Mouse (Mus musculus) ES-CJ7 (cell line): ENCODE data around the gene Olfr73.
"Not testable (repeated sequence)": the region's sequence is repeated elsewhere in the genome, so short reads cannot be mapped to it uniquely, and the experiment has no call there.

Experiments used
- DNase-seq: peaks from one replicate; pipeline ENCODE4 v3.0.0; 2011; ENCODE audit warnings: low read depth, low spot score

The Olfr73 gene

DNA sequence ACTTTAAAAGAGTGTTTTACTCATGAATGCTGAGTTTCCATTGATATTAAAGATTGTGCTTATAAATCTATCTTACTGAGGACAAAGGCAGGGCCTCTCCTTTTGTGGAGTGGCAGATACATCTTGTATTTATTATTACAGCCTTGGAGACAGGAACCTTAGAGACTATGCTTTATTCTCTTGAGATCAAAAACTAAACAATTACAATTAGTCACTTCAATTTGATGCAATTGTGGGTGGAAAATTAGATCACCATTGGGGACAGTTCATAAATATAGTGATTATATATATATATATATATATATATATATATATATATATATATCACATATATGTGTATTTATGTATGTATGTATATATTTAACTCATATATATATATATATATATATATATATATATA lies at the start of gene Olfr73:
Olfr73 (minus strand) TSS at position 101 of the 400 bp plus-strand sequence.
- no peak for DNase-seq

DNA sequence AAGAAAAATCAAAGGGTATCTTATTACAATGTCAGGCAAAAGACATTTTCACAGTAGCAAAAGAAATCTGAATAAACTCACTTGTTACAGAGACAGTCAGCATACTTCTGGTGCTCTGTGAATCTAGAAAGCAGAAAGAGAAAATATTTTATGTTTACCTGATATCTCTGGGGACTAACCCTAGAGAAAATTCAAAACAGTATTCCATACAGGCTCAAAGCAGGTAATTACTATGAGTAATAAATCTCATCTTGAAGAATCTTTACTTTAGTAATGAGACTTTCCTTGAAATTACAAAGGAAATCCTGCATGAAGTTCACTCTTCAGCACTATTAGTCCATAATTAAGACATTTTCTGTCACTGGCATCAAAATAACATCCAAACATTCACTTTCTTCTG lies 34.2 kb upstream of the Olfr73 start, which contains the start of gene Olfr1163:
Olfr1163 (minus strand) TSS at position 101 of the 400 bp plus-strand sequence.
- no peak for DNase-seq

DNA sequence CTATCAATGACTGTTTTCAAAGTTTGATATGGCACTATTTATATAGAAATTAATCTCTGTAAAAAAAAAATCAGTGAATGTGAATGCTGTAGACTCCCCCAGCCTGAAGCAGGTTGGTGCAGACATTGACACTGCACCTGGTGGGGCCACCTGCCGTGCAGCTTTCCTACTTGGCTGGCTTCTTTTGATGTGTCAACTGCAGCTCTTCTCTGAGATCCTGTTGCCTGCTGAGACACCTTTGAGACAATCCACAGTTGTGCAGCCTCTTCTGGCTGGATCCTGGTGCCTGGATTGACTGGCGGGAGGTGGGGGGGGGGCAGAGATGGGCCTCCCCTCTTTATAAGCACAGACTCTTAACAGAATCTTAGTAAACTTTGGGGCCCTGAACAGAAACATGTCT lies 26.1 kb upstream of the Olfr73 start:
- DNase-seq: peak; percentile 63

DNA sequence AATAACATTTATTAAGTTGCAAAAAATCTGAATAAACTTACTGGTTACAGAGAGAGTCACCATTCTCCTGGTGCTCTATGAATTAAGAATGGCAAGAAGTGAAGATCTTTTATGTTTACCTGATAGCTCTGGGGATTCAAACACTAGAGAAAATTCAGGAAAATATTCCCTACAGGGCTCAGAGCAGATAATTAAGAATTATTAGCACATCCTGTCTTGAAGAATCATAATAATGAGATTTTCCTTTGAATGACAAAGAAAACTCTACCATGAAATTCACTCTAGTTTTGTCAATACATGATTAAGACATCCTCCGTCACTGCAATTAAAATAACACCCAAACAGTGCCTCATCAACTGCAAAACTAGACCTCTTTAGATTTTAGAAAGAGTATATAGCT lies 13.5 kb upstream of the Olfr73 start, which contains the start of gene Olfr1162:
Olfr1162 (minus strand) TSS at position 101 of the 400 bp plus-strand sequence.
- no peak for DNase-seq

DNA sequence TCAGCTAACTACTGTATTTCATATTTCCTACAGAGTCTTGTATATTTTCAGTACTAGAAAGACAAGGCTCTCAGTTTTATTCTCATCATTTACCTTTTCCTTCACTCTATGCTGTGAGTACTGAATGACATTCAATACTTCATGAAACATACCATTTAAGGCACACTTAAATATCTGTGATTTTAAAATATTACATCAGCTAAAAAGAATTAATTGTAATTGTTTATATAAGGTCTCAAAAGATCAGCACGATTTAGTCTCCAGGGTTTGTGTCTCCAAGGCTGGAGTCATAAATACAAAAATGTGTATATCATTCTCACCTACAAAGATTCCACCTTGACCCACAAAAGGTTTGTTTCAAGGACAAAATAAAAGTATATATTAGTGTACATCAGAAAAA lies 15.0 kb downstream of the Olfr73 start, which contains the start of gene Olfr1161:
Olfr1161 (plus strand) TSS at position 301 of the 400 bp plus-strand sequence.
- DNase-seq: not testable (repeated sequence)

DNA sequence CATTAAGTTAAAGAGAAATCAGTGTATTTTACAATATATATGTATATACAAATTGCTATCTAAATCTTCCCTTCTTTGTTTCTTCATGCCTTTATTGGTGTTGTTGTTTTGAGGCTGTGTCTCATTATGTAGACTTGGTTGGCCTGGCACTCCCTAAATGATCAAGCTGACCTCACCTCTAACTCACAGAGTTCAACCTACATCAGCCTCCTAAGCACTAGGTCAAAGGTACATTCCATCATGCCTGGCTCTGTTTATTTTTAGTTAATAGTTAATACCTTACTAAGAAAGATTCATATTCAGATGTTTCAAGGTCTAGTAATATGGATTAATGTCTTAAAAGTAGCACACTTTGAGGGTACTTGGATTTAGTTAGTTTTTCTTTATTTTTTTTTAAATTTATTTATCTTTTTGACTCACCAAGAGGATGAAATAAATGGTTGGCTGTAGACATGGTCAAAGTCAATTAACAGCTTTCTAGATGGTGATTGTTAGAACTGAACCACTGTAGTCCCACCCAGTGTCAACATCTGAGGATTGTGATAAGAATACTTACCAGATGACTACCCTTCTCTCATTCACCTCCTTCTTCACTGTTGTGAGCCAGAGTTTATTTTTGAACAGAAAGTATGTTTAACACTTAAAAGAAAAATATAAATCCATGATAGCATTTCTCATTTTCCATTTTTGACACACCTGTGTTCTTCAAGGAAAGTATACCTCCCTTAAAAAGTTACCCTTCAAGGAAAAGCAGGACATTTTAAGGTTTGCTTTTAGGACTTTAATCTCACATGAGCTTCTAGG lies 29.8 kb downstream of the Olfr73 start, which contains the start of gene Olfr1160:
Olfr1160 (minus strand) TSS at position 754 of the 804 bp plus-strand sequence.
- no peak for DNase-seq

DNA sequence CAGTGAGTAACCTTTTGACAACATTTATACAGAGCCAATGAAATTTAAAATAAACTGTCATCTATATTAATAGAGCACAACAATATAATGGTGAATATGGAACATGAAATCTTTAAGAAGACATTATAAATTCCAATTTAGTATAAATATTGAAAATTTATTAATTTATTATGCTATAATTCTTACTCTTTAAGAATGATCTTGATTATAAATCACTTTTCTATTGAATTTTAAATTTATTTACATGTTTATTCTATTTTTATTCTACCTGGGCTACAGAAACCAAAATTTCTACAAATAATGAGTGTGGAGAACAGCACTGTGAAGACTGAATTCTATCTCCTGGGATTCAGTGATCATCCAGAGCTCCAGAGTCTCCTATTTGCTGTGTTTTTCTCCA lies 47.7 kb downstream of the Olfr73 start, which contains the start of gene Olfr1158:
Olfr1158 (plus strand) TSS at position 301 of the 400 bp plus-strand sequence.
- no peak for DNase-seq
